Mouse (Mus musculus) E14TG2a.4 (cell line): Measurements from ENCODE around the gene Adamtsl1.

Experiments
- H3K27me3 ChIP-seq: 2 replicates; pipeline ENCODE4 v1.6.1; 2014; ENCODE audit warnings: low read length, control low read depth; ENCODE audit not compliant: insufficient read depth
- H3K36me3 ChIP-seq: 2 replicates; pipeline ENCODE4 v1.6.1; 2014; ENCODE audit warnings: low read length, control low read depth; ENCODE audit not compliant: insufficient read depth
- H3K4me1 ChIP-seq: replicated peaks from 2 replicates; pipeline ENCODE4 v1.6.1; 2014; ENCODE audit warnings: low read depth, low read length, control low read depth
- H3K4me3 ChIP-seq: replicated peaks from 2 replicates; pipeline ENCODE4 v1.5.1; 2014; ENCODE audit warnings: mild to moderate bottlenecking, low read length
- H3K9me3 ChIP-seq: 2 replicates; pipeline ENCODE4 v1.6.1; 2014; ENCODE audit warnings: low read length, control low read depth
- CTCF ChIP-seq: conservative IDR thresholded peaks from 2 replicates; pipeline ENCODE4 v1.5.1; 2014; ENCODE audit warnings: low read length
- NANOG ChIP-seq: IDR thresholded peaks from 2 replicates; pipeline ENCODE4 v1.6.1; 2014; ENCODE audit warnings: borderline replicate concordance, low read length, mixed read lengths
- POU5F1 ChIP-seq: IDR thresholded peaks from 2 replicates; pipeline ENCODE4 v1.6.1; 2014; ENCODE audit warnings: low read length, borderline replicate concordance

Adamtsl1 gene

GRCm38 (mm10) chr4:85783768-85784379, 269.9 kb downstream of the Adamtsl1 start:
- no peak for TF ChIP-seq NANOG
- TF ChIP-seq POU5F1 = no peak
- TF ChIP-seq CTCF = no peak

GRCm38 (mm10) chr4:85784428-85784827, 270.5 kb downstream of the Adamtsl1 start:
- TF ChIP-seq CTCF (peak; percentile 34), NANOG (no peak)
- Histone ChIP-seq H3K27me3 (no peaks in the 10 kb centered on the region), H3K4me3 (no peak overlapping the region), H3K4me1 (0 out of 2 replicates have a peak, but pooled peaks cover 4% of the 10 kb centered on the region), H3K36me3 (no peaks in the 10 kb centered on the region), H3K9me3 (no peaks in the 10 kb centered on the region)

More at GRCm38 (mm10) chr4:85783768-85784379, 269.9 kb downstream of the Adamtsl1 start:
- Histone ChIP-seq H3K36me3 (no peaks in the 10 kb centered on the region), H3K4me1 (0 out of 2 replicates have a peak, but pooled peaks cover 4% of the 10 kb centered on the region), H3K27me3 (no peaks in the 10 kb centered on the region), H3K9me3 (no peaks in the 10 kb centered on the region), H3K4me3 (no peak overlapping the region)

GRCm38 (mm10) chr4:85790226-85790625, 276.3 kb downstream of the Adamtsl1 start:
- no peaks in the 10 kb centered on the region for H3K36me3 ChIP-seq
- no peaks in the 10 kb centered on the region for H3K27me3 ChIP-seq
- TF ChIP-seq POU5F1 (no peak), CTCF (no peak), NANOG (no peak)
- no peak overlapping the region for H3K4me3 ChIP-seq
- H3K9me3 ChIP-seq = no peaks in the 10 kb centered on the region
- no peaks in the 10 kb centered on the region for H3K4me1 ChIP-seq

- Histone ChIP-seq H3K4me3 (no peak overlapping the region), H3K27me3 (no peaks in the 10 kb centered on the region), H3K4me1 (no peaks in the 10 kb centered on the region), H3K9me3 (no peaks in the 10 kb centered on the region), H3K36me3 (no peaks in the 10 kb centered on the region)
- TF ChIP-seq CTCF (peak; percentile 87), NANOG (no peak), POU5F1 (no peak)
These were observed 287.8 kb downstream of the Adamtsl1 start for GRCm38 (mm10) chr4:85801805-85802204.

GRCm38 (mm10) chr4:85814418-85814817, 300.4 kb downstream of the Adamtsl1 start:
- Histone ChIP-seq H3K9me3 (no peaks in the 10 kb centered on the region), H3K27me3 (no peaks in the 10 kb centered on the region), H3K36me3 (no peaks in the 10 kb centered on the region), H3K4me3 (no peak overlapping the region), H3K4me1 (no peaks in the 10 kb centered on the region)
- TF ChIP-seq CTCF = no peak
- TF ChIP-seq POU5F1 = no peak
- TF ChIP-seq NANOG = no peak

GRCm38 (mm10) chr4:85818504-85818903, 304.5 kb downstream of the Adamtsl1 start:
- TF ChIP-seq NANOG (no peak), POU5F1 (no peak), CTCF (no peak)
- Histone ChIP-seq H3K9me3 (no peaks in the 10 kb centered on the region), H3K36me3 (no peaks in the 10 kb centered on the region), H3K27me3 (no peaks in the 10 kb centered on the region), H3K4me3 (no peak overlapping the region), H3K4me1 (peaks cover 11% of the 10 kb centered on the region)

- Histone ChIP-seq H3K4me3 (no peak overlapping the region), H3K4me1 (peaks cover 11% of the 10 kb centered on the region), H3K9me3 (no peaks in the 10 kb centered on the region), H3K36me3 (no peaks in the 10 kb centered on the region), H3K27me3 (no peaks in the 10 kb centered on the region)
- TF ChIP-seq POU5F1 (no peak), CTCF (peak; percentile 91)
These were observed 305.2 kb downstream of the Adamtsl1 start for GRCm38 (mm10) chr4:85819169-85819568.

GRCm38 (mm10) chr4:85819921-85820320, 305.9 kb downstream of the Adamtsl1 start:
- TF ChIP-seq CTCF (no peak), POU5F1 (no peak), NANOG (peak; percentile 66)
- H3K4me3 ChIP-seq = no peak overlapping the region
- H3K9me3 ChIP-seq = no peaks in the 10 kb centered on the region
- H3K36me3 ChIP-seq = no peaks in the 10 kb centered on the region
- H3K4me1 ChIP-seq = peaks cover 11% of the 10 kb centered on the region
- H3K27me3 ChIP-seq = no peaks in the 10 kb centered on the region
